Mouse (Mus musculus): Measurements from ENCODE around the gene Palm. TPM values are rescaled to one million over a fixed set of nuclear protein-coding genes. Genes with fewer than 3 reads are reported as not detected.
A peak's percentile ranks its signal among the peaks of the same experiment; 100 is the strongest.

The Palm gene
- polyA plus RNA-seq, 1 experiment from 2014 or later, result 44.8 TPM

DNA sequence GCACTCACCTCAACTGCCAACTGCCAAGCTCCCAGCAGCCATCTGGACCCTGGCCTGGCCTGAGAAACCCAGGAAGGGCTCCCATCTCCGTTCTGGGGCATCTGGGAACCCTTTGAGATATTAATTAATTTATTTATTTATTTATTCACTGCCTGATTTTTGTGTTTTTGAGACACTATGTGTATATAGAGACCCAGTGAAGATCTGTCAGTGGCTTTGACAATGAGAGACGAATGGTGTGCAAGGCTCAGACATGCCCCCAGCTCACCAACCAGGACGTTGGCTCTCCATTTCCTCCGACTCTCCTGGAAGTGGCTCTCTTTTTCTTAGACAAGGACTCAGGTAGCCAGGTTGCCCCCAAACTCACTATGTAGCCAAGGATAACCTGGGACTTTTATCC lies 2.5 kb upstream of the Palm start, which contains the start of gene Prss57:
Prss57 (minus strand) TSS at position 101 of the 400 bp plus-strand sequence.
- no peak for ATAC-seq
- Histone ChIP-seq H3K4me2 (ENCODE audit: low read depth, low read length) (no peak within 1 kb of the TSS), H3K9me3 (ENCODE audit: control insufficient read depth, low read length) (no peaks in the 10 kb centered on the region; the same call in 1 of the 2 replicates), H3K4me3 (ENCODE audit: low read length) (no peak within 1 kb of the TSS), H3K36me3 (ENCODE audit: control insufficient read depth, insufficient read depth, low read length) (no peaks in the 10 kb centered on the region), H3K9ac (ENCODE audit: low read depth, low read length) (no peak within 1 kb of the TSS), H3K27me3 (replicated peaks; ENCODE audit: control insufficient read depth, insufficient read depth, low read length) (no peaks in the 10 kb centered on the region), H3K4me1 (ENCODE audit: control insufficient read depth, insufficient read depth, low read length) (peaks cover 18% of the 10 kb centered on the region), H3K27ac (ENCODE audit: low read length) (no peak within 1 kb of the TSS)
- WGBS, result 88% methylated on average over 4 of the region's 4 CpGs

DNA sequence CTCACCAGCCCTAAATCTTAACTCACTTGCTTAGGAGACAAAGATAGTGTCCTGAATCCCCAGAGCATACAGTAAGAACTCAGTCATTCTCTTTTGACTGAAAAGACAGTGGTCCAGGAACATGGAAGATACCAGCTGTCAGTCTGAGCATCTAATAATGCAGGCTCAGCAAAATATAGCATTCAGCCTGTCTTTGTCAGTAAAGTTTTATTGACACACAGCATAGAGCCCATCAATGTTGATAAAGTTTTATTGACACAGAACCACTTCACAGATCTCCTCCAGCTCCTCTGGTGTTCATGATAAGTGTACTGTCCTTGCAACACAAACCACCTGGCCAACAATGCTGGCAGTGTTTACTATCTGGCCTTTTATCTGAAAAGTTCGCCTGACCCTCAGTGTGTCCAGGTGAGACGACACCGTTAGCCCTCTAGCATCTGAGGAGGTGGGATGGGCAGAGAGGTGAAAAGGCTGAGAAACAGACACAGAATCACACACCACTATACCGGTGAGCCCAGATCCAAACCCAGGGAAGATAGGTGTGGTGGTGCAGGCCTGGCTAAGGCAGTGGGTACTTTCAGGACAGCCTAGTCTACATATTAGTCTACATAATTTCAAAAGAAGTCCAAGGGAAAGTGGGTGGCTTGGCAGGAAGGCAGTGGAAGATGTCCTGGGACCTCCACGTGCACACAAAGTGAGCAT lies 882 bp upstream of the Palm start:
- ATAC-seq, result no peak
- WGBS, result 81% methylated on average over 5 of the region's 5 CpGs
- H3K4me3 ChIP-seq (ENCODE audit: low read length), result no peak overlapping the region
- H3K36me3 ChIP-seq (ENCODE audit: control insufficient read depth, insufficient read depth, low read length), result no peaks in the 10 kb centered on the region
- H3K9ac ChIP-seq (ENCODE audit: low read depth, low read length), result no peak overlapping the region
- no peaks in the 10 kb centered on the region for H3K27me3 ChIP-seq (replicated peaks; ENCODE audit: control insufficient read depth, insufficient read depth, low read length)
- no peaks in the 10 kb centered on the region; the same call in 1 of the 2 replicates for H3K9me3 ChIP-seq (ENCODE audit: control insufficient read depth, low read length)
- H3K27ac ChIP-seq (ENCODE audit: low read length), result no peak overlapping the region
- H3K4me2 ChIP-seq (ENCODE audit: low read depth, low read length), result no peak overlapping the region
- H3K4me1 ChIP-seq (ENCODE audit: control insufficient read depth, insufficient read depth, low read length), result peaks cover 22% of the 10 kb centered on the region

DNA sequence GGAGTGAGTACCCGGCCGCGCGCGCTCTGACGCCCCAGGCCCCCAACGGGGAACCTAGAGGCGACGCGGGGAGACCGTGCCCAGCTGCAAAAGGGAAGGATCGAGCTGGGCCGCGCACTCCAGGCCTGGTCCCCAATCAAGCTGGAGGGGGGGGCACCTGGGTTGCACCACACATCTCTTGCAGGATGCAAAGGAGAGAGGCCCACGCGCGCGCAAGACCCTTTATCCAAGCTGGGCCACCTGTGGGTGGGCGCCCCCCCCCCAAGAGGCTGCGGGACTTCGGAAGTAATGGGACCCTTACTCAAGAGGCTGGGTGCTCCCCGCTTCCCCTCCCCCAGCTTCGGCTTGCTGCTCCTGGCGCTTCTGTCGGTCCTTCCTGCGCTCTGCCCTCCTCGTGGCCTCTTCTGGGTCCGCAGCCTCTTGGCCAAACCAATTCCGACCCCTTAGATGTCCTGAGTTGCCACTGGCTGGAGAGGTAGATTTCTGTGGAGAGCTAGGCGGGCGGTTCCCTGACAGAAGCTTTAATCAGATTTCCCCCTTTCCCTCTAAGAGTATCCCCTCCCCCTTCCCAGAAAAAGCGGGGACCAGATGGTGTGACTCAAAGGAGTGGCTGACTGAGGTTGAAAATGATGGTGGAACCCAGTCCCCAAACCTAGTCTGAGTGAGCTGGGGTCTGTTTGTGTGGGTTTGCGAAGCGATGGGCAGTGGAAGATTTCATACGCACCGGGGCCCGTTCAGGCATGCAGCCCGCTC lies 542 bp downstream of the Palm start:
- ATAC-seq, result peak; percentile 4
- peak overlapping the region; percentile 93 for H3K9ac ChIP-seq (ENCODE audit: low read depth, low read length)
- no peaks in the 10 kb centered on the region for H3K27me3 ChIP-seq (replicated peaks; ENCODE audit: control insufficient read depth, insufficient read depth, low read length)
- H3K27ac ChIP-seq (ENCODE audit: low read length), result peak overlapping the region; percentile 74
- no peaks in the 10 kb centered on the region for H3K36me3 ChIP-seq (ENCODE audit: control insufficient read depth, insufficient read depth, low read length)
- peak overlapping the region; percentile 94 for H3K4me2 ChIP-seq (ENCODE audit: low read depth, low read length)
- WGBS, result 3% methylated on average over 38 of the region's 38 CpGs
- H3K4me1 ChIP-seq (ENCODE audit: control insufficient read depth, insufficient read depth, low read length), result peaks cover 22% of the 10 kb centered on the region
- H3K4me3 ChIP-seq (ENCODE audit: low read length), result peak overlapping the region; percentile 89
- no peaks in the 10 kb centered on the region; the same call in 1 of the 2 replicates for H3K9me3 ChIP-seq (ENCODE audit: control insufficient read depth, low read length)

DNA sequence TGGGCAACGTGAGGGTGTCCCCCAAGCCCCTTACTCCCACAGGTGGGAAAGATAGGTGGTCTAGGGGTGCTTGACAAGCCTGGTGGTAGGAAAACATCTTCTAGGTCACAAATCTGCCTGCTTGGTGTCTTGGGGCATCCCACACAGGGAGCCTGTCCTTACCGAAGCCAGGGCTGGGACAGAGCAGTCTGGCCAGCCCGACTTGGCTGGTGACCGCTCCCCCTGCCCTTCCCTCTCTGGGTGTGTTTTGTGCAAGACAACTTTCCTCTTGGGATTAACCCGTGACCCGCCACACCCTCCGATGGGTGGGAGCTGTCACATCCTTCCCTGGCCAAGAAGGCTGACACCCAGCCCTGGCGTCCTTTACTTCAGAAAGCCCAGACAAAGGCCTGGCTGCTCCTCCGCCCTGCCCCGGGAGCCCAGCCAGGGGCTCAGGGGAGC lies 1.1 kb downstream of the Palm start:
- Histone ChIP-seq H3K4me2 (ENCODE audit: low read depth, low read length) (peak overlapping the region; percentile 94), H3K4me3 (ENCODE audit: low read length) (peak overlapping the region; percentile 89), H3K9me3 (ENCODE audit: control insufficient read depth, low read length) (no peaks in the 10 kb centered on the region; the same call in 1 of the 2 replicates), H3K9ac (ENCODE audit: low read depth, low read length) (peak overlapping the region; percentile 93), H3K36me3 (ENCODE audit: control insufficient read depth, insufficient read depth, low read length) (no peaks in the 10 kb centered on the region), H3K27me3 (replicated peaks; ENCODE audit: control insufficient read depth, insufficient read depth, low read length) (no peaks in the 10 kb centered on the region), H3K4me1 (ENCODE audit: control insufficient read depth, insufficient read depth, low read length) (peaks cover 22% of the 10 kb centered on the region), H3K27ac (ENCODE audit: low read length) (peak overlapping the region; percentile 74)
- ATAC-seq, result peak; percentile 34
- 13% methylated on average over 10 of the region's 10 CpGs for WGBS

DNA sequence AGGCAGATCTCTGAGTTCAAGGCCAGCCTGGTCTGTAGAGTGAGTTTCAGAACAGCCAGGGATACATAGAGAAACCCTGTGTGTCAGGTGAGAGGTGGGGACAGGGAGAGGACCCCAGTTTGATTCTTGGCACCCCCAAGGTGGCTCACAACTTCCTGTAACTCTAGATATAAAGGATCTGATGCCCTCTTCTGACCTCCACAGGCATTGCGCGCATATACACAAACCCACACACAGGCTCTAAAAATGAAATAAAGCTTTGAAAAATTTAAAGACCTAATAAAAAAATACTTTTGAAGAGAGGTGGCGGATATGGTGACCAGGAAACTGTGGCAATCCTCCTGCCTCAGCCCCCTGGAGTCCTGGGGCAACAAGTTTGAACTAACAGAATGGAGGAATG lies 2.5 kb downstream of the Palm start:
- ATAC-seq, result no peak
- no peak overlapping the region for H3K4me2 ChIP-seq (ENCODE audit: low read depth, low read length)
- H3K4me1 ChIP-seq (ENCODE audit: control insufficient read depth, insufficient read depth, low read length), result peaks cover 22% of the 10 kb centered on the region
- no peaks in the 10 kb centered on the region for H3K27me3 ChIP-seq (replicated peaks; ENCODE audit: control insufficient read depth, insufficient read depth, low read length)
- H3K9me3 ChIP-seq (ENCODE audit: control insufficient read depth, low read length), result no peaks in the 10 kb centered on the region; the same call in 1 of the 2 replicates
- no peaks in the 10 kb centered on the region for H3K36me3 ChIP-seq (ENCODE audit: control insufficient read depth, insufficient read depth, low read length)
- H3K4me3 ChIP-seq (ENCODE audit: low read length), result no peak overlapping the region
- H3K27ac ChIP-seq (ENCODE audit: low read length), result no peak overlapping the region
- no peak overlapping the region for H3K9ac ChIP-seq (ENCODE audit: low read depth, low read length)
- WGBS, result 96% methylated on average over 3 of the region's 3 CpGs

DNA sequence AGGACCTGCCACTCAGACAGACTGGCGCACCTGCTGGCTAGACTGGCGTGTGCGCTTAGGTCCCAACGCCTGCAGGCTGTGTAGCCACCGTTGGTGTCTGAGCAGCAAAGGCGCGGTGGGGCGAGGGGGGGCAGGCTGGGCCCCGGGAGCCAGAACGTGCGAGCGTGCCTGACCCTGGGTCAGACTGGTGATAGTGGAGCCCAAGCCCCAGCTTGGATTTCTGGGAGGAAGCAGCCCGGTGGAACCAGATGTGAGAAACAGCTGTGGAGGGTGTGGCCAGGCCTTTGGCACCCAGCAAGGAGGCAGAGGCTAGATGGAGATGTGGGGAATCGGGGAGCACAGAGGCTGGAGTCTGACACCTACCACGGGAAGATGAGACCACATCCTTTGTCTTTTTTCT lies 4.0 kb downstream of the Palm start:
- WGBS, result 44% methylated on average over 15 of the region's 15 CpGs
- no peak overlapping the region for H3K4me2 ChIP-seq (ENCODE audit: low read depth, low read length)
- peaks cover 25% of the 10 kb centered on the region for H3K4me1 ChIP-seq (ENCODE audit: control insufficient read depth, insufficient read depth, low read length)
- no peaks in the 10 kb centered on the region for H3K27me3 ChIP-seq (replicated peaks; ENCODE audit: control insufficient read depth, insufficient read depth, low read length)
- H3K9ac ChIP-seq (ENCODE audit: low read depth, low read length), result peak overlapping the region; percentile 42
- H3K36me3 ChIP-seq (ENCODE audit: control insufficient read depth, insufficient read depth, low read length), result no peaks in the 10 kb centered on the region
- no peak for ATAC-seq
- no peak overlapping the region for H3K4me3 ChIP-seq (ENCODE audit: low read length)
- no peaks in the 10 kb centered on the region; the same call in 1 of the 2 replicates for H3K9me3 ChIP-seq (ENCODE audit: control insufficient read depth, low read length)
- no peak overlapping the region for H3K27ac ChIP-seq (ENCODE audit: low read length)

DNA sequence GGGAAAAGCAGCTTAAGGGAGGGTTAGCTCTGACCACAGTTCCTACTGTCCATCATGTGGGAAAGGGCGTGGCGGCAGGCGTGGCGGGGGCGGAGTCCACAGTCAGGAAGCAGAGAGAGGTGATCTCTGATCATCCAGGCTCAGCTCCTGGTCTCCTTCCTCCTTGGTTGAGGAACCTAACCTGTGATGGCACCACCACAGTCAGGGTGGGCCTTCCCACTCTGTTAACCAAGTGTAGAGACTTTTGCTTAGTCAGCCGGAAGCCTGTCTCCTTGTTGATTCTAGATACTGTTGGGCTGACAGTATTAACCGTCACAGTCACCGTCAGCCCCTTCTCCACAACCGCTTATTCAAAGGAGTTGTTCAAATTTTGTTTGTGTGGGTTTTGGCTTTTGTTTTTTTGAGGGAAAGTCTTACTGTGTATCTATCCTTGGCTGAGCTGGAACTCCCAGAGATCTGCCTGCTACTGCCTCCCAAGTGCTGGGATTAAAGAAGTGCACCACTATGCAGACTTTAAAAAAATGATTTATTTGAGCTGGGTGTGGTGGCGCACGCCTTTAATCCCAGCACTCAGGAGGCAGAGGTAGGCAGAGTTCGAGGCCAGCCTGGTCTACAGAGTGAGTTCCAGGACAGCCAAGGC lies 5.0 kb downstream of the Palm start:
- Histone ChIP-seq H3K36me3 (ENCODE audit: control insufficient read depth, insufficient read depth, low read length) (no peaks in the 10 kb centered on the region), H3K4me1 (ENCODE audit: control insufficient read depth, insufficient read depth, low read length) (peaks cover 31% of the 10 kb centered on the region), H3K4me2 (ENCODE audit: low read depth, low read length) (no peak overlapping the region), H3K4me3 (ENCODE audit: low read length) (no peak overlapping the region), H3K27ac (ENCODE audit: low read length) (no peak overlapping the region), H3K27me3 (replicated peaks; ENCODE audit: control insufficient read depth, insufficient read depth, low read length) (no peaks in the 10 kb centered on the region), H3K9me3 (ENCODE audit: control insufficient read depth, low read length) (no peaks in the 10 kb centered on the region; the same call in 1 of the 2 replicates), H3K9ac (ENCODE audit: low read depth, low read length) (no peak overlapping the region)
- 88% methylated on average over 12 of the region's 12 CpGs for WGBS
- ATAC-seq, result no peak; the same call in 1 of the 2 replicates

DNA sequence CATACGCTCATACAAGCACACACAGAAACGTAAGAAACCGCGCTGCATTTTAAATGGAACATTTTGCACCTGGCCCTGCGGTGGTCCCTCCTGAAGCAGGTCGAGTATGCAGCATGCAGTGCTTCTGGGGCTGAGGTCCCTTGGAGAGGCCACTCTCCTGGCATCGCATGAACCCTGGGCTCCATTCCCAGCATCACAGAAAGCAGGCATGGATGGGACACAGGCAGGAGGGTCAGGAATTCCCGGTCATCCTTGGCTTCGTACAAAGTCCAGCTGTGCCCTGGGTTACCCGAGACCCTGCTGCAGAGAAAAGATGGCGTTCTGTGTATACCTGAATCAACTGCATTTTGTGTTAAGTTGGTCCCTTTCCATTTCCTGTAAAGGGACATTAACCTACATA lies 7.1 kb downstream of the Palm start:
- Histone ChIP-seq H3K4me3 (ENCODE audit: low read length) (no peak overlapping the region), H3K36me3 (ENCODE audit: control insufficient read depth, insufficient read depth, low read length) (no peaks in the 10 kb centered on the region), H3K4me1 (ENCODE audit: control insufficient read depth, insufficient read depth, low read length) (peaks cover 21% of the 10 kb centered on the region), H3K27ac (ENCODE audit: low read length) (no peak overlapping the region), H3K27me3 (replicated peaks; ENCODE audit: control insufficient read depth, insufficient read depth, low read length) (no peaks in the 10 kb centered on the region), H3K9me3 (ENCODE audit: control insufficient read depth, low read length) (no peaks in the 10 kb centered on the region; the same call in 1 of the 2 replicates), H3K9ac (ENCODE audit: low read depth, low read length) (no peak overlapping the region), H3K4me2 (ENCODE audit: low read depth, low read length) (no peak overlapping the region)
- WGBS, result 78% methylated on average over 11 of the region's 11 CpGs
- ATAC-seq, result no peak

DNA sequence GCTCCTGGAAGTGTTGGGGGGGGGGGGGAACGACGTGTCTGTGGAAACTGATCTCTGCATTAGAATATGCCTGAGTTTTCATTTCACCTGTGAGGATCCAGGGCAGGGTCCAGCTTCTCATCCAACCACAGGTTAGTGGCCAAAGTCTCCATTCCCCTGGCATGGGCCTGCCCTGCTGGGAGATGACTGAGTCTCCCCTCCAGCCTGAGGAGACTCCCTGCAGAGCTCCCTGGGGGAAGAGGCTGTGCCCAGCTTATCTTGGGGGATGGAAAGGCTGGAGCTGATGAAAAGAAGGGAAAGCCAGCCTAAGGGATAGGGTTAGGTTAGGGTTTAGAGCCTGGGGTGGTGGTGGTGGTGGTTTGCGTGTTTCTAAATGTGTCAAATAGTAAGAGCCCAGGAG lies 8.5 kb downstream of the Palm start:
- H3K4me2 ChIP-seq (ENCODE audit: low read depth, low read length), result no peak overlapping the region
- no peak overlapping the region for H3K9ac ChIP-seq (ENCODE audit: low read depth, low read length)
- WGBS, result 51% methylated on average over 3 of the region's 3 CpGs
- H3K4me1 ChIP-seq (ENCODE audit: control insufficient read depth, insufficient read depth, low read length), result peaks cover 29% of the 10 kb centered on the region
- no peak overlapping the region for H3K4me3 ChIP-seq (ENCODE audit: low read length)
- H3K36me3 ChIP-seq (ENCODE audit: control insufficient read depth, insufficient read depth, low read length), result no peaks in the 10 kb centered on the region
- no peak for ATAC-seq
- no peaks in the 10 kb centered on the region for H3K27me3 ChIP-seq (replicated peaks; ENCODE audit: control insufficient read depth, insufficient read depth, low read length)
- H3K9me3 ChIP-seq (ENCODE audit: control insufficient read depth, low read length), result no peaks in the 10 kb centered on the region
- H3K27ac ChIP-seq (ENCODE audit: low read length), result no peak overlapping the region
